Mouse (Mus musculus) testis, adult 2 months (tissue): ENCODE results near the gene Masp1. TPM values are rescaled to one million over a fixed set of nuclear protein-coding genes. Genes with fewer than 3 reads are reported as not detected.

Experiments
- H3K27ac ChIP-seq: fragments of 200-500 bp; 2 replicates; pipeline ENCODE4 v1.5.1; 2012; ENCODE audit warnings: low read depth, low read length; ENCODE audit not compliant: control insufficient read depth, insufficient read depth
- H3K27me3 ChIP-seq: fragments of 200-500 bp; 2 replicates; pipeline ENCODE4 v1.6.1; 2012; ENCODE audit warnings: mild to moderate bottlenecking, low read length, moderate library complexity; ENCODE audit not compliant: control insufficient read depth, insufficient read depth
- H3K36me3 ChIP-seq: fragments of 200-500 bp; 2 replicates; pipeline ENCODE4 v1.6.1; 2012; ENCODE audit warnings: mild to moderate bottlenecking, low read length; ENCODE audit not compliant: control insufficient read depth, insufficient read depth
- H3K4me1 ChIP-seq: fragments of 200-500 bp; 2 replicates; pipeline ENCODE4 v1.6.1; 2012; ENCODE audit warnings: low read length; ENCODE audit not compliant: control insufficient read depth, insufficient read depth
- H3K4me3 ChIP-seq: fragments of 200-500 bp; 2 replicates; pipeline ENCODE4 v1.5.1; 2012; ENCODE audit warnings: low read depth, mild to moderate bottlenecking, low read length, moderate library complexity, mixed read lengths; ENCODE audit not compliant: control insufficient read depth
- CTCF ChIP-seq: fragments of 200-500 bp; IDR thresholded peaks from 2 replicates; pipeline ENCODE4 v1.5.1; 2012; ENCODE audit warnings: low read depth, mild to moderate bottlenecking, inconsistent platforms, low read length, moderate library complexity; ENCODE audit not compliant: control insufficient read depth, insufficient read depth, insufficient replicate concordance
- POLR2A ChIP-seq: fragments of 200-500 bp; IDR thresholded peaks from 2 replicates; pipeline ENCODE4 v1.6.1; 2012; ENCODE audit warnings: low read depth, mild to moderate bottlenecking, inconsistent platforms, low read length, moderate library complexity; ENCODE audit not compliant: control insufficient read depth
- polyA plus RNA-seq: library from polyadenylated mRNA; depleted of rRNA; stranded (reverse); fragments of >200 nt; gene quantifications from 2 replicates; pipeline ENCODE4 v1.2.3, GENCODE M21; 2012

The Masp1 gene
- polyA plus RNA-seq, 1 experiment = 0.65 TPM

- Histone ChIP-seq H3K27ac (no peak overlapping the region), H3K36me3 (no peaks in the 10 kb centered on the region), H3K4me3 (no peak overlapping the region), H3K4me1 (peaks cover 5% of the 10 kb centered on the region), H3K27me3 (no peaks in the 10 kb centered on the region)
- TF ChIP-seq POLR2A = no peak
These were observed 90.6 kb downstream of the Masp1 start for GRCm38 (mm10) chr16:23429991-23430390.

GRCm38 (mm10) chr16:23428647-23429319, 91.8 kb downstream of the Masp1 start, which contains the start of gene Rtp1:
TSS of gene Rtp1 (plus strand) at chr16:23429133.
- TF ChIP-seq POLR2A = no peak
- TF ChIP-seq CTCF = no peak
- H3K27ac ChIP-seq = no peak within 1 kb of the TSS

GRCm38 (mm10) chr16:23427701-23428100, 92.9 kb downstream of the Masp1 start:
- no peak for TF ChIP-seq POLR2A
- TF ChIP-seq CTCF = no peak
- Histone ChIP-seq H3K27me3 (no peaks in the 10 kb centered on the region), H3K27ac (no peak overlapping the region), H3K4me3 (no peak overlapping the region), H3K36me3 (no peaks in the 10 kb centered on the region), H3K4me1 (peaks cover 5% of the 10 kb centered on the region)

More at GRCm38 (mm10) chr16:23428647-23429319, 91.8 kb downstream of the Masp1 start, which contains the start of gene Rtp1:
- Histone ChIP-seq H3K27me3 (no peaks in the 10 kb centered on the region), H3K4me3 (no peak within 1 kb of the TSS), H3K4me1 (peaks cover 5% of the 10 kb centered on the region), H3K36me3 (no peaks in the 10 kb centered on the region)

GRCm38 (mm10) chr16:23423825-23424224, 96.8 kb downstream of the Masp1 start:
- no peak for TF ChIP-seq POLR2A
- TF ChIP-seq CTCF = no peak
- no peak overlapping the region for H3K4me3 ChIP-seq
- H3K27ac ChIP-seq = no peak overlapping the region
- no peaks in the 10 kb centered on the region for H3K4me1 ChIP-seq
- H3K27me3 ChIP-seq = no peaks in the 10 kb centered on the region
- no peaks in the 10 kb centered on the region for H3K36me3 ChIP-seq

- H3K27ac ChIP-seq = no peak overlapping the region
- H3K27me3 ChIP-seq = no peaks in the 10 kb centered on the region
- no peaks in the 10 kb centered on the region for H3K36me3 ChIP-seq
- TF ChIP-seq CTCF (no peak), POLR2A (no peak)
- no peak overlapping the region for H3K4me3 ChIP-seq
- peaks cover 3% of the 10 kb centered on the region for H3K4me1 ChIP-seq
These were observed 101.0 kb downstream of the Masp1 start for GRCm38 (mm10) chr16:23419565-23420085.

GRCm38 (mm10) chr16:23417456-23418240, 103.0 kb downstream of the Masp1 start:
- Histone ChIP-seq H3K36me3 (no peaks in the 10 kb centered on the region), H3K4me3 (no peak overlapping the region), H3K27ac (no peak overlapping the region), H3K4me1 (peaks cover 3% of the 10 kb centered on the region), H3K27me3 (no peaks in the 10 kb centered on the region)
- TF ChIP-seq POLR2A = no peak
- TF ChIP-seq CTCF = no peak

- TF ChIP-seq POLR2A = no peak
- no peaks in the 10 kb centered on the region for H3K36me3 ChIP-seq
- no peaks in the 10 kb centered on the region for H3K27me3 ChIP-seq
- H3K27ac ChIP-seq = no peak overlapping the region
- H3K4me3 ChIP-seq = no peak overlapping the region
- peaks cover 3% of the 10 kb centered on the region for H3K4me1 ChIP-seq
These were observed 103.8 kb downstream of the Masp1 start for GRCm38 (mm10) chr16:23416657-23417293.
